Mouse (Mus musculus): ENCODE measurements at regions not wholly inside any gene's neighbourhood (a gene's known extent, or its start where the extent isn't known, plus 50 kb on each side); places are given as distances from the start of the nearest gene placed in this dataset.

DNA sequence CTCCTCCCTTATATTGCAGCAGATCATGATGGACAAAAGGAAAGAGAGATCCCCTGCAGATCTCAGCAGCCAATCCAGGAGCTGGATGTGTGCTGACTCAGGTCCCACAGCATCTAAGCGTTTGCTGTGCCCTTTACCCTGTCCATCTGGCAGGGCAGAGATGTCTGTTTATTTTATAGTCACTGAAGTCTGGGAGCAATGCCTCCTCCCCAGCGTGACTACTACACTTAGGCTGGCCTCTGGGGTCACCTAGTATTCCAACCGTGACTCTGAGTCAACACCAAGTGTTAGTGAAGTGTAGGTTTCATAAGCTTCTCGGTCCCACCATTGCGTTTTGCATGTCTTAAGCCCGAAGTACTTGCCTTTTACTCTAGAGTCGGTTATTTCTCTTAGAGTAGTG lies 155.3 kb upstream of the Gmds start:
- no peaks in the 10 kb centered on the region for H3K36me3 ChIP-seq
- H3K27me3 ChIP-seq: 0 out of 2 replicates have a peak, but pooled peaks cover 2% of the 10 kb centered on the region
- H3K4me1 ChIP-seq: peaks cover 19% of the 10 kb centered on the region
- no peak overlapping the region for H3K4me3 ChIP-seq (replicated peaks)
- WGBS: 62% methylated on average over 7 of the region's 7 CpGs
- ATAC-seq (ENCODE audit: insufficient number of reproducible peaks, low FRiP score, low TSS enrichment, low read depth): no peak
- no peak overlapping the region for H3K4me2 ChIP-seq (replicated peaks)
- H3K9me3 ChIP-seq (replicated peaks): no peaks in the 10 kb centered on the region
- no peak overlapping the region for H3K9ac ChIP-seq
- H3K27ac ChIP-seq (replicated peaks): no peak overlapping the region

DNA sequence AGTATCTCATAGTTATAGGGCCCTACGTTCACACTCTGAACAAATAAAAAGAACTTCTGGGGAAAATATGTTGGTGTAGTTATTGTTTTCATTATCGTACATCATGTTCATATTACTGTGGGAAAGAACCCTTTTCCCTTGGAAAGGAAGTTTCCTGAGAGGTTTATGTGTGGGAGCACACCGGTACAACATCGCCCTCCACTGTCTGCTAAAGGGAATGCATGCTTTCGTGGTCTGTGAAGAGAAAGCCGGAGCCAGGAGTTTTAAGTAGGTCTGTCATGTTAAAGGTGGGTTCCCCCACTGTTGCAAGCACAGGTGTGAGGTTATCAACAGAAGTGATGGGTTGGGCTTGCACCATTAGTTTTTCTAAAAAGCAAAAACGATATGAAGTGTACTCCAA lies 154.8 kb upstream of the Gmds start:
- Histone ChIP-seq H3K9me3 (replicated peaks) (no peaks in the 10 kb centered on the region), H3K9ac (no peak overlapping the region), H3K27ac (replicated peaks) (no peak overlapping the region), H3K4me3 (replicated peaks) (no peak overlapping the region), H3K36me3 (no peaks in the 10 kb centered on the region), H3K4me1 (peaks cover 19% of the 10 kb centered on the region), H3K4me2 (replicated peaks) (peak overlapping the region; percentile 36), H3K27me3 (0 out of 2 replicates have a peak, but pooled peaks cover 2% of the 10 kb centered on the region)
- no peak for ATAC-seq (ENCODE audit: insufficient number of reproducible peaks, low FRiP score, low TSS enrichment, low read depth)
- WGBS: 13% methylated on average over 7 of the region's 7 CpGs

DNA sequence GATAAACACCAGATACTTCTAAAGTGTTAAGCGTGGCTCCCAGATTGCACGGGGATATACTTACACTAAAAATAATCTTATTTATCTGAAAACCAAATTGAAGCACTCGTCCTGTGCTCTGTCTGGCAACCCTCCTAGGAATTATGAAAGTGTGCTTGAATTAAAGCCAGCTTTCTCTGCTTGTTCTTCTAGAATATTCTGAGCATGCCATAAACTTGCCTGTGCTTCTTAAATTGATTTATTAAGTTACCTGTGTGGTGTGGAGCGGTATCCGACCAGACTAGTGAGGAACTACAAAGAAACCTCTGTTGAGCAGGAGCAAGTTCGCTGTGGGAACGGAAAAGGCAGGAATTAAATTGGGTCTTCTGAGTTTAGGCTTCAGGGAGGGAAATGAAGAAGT lies 154.0 kb upstream of the Gmds start:
- no peaks in the 10 kb centered on the region for H3K9me3 ChIP-seq (replicated peaks)
- 30% methylated on average over 7 of the region's 7 CpGs for WGBS
- H3K4me3 ChIP-seq (replicated peaks): no peak overlapping the region
- H3K4me1 ChIP-seq: peaks cover 19% of the 10 kb centered on the region
- H3K27ac ChIP-seq (replicated peaks): peak overlapping the region; percentile 68
- peak overlapping the region; percentile 36 for H3K4me2 ChIP-seq (replicated peaks)
- H3K9ac ChIP-seq: no peak overlapping the region
- H3K36me3 ChIP-seq: no peaks in the 10 kb centered on the region
- H3K27me3 ChIP-seq: 0 out of 2 replicates have a peak, but pooled peaks cover 2% of the 10 kb centered on the region
- ATAC-seq (ENCODE audit: insufficient number of reproducible peaks, low FRiP score, low TSS enrichment, low read depth): no peak; the same call in 1 of the 2 replicates

GRCm38 (mm10) chr13:32481444-32482058 lies 143.0 kb upstream of the Gmds start:
- no peak overlapping the region for H3K9ac ChIP-seq
- no peak overlapping the region for H3K4me2 ChIP-seq (replicated peaks)
- peaks cover 21% of the 10 kb centered on the region for H3K4me1 ChIP-seq
- no peaks in the 10 kb centered on the region for H3K36me3 ChIP-seq
- 0 out of 2 replicates have a peak, but pooled peaks have one; percentile 45 for ATAC-seq (ENCODE audit: insufficient number of reproducible peaks, low FRiP score, low TSS enrichment, low read depth)
- no peak overlapping the region for H3K27ac ChIP-seq (replicated peaks)
- no peaks in the 10 kb centered on the region for H3K9me3 ChIP-seq (replicated peaks)
- H3K4me3 ChIP-seq (replicated peaks): no peak overlapping the region
- 55% methylated on average over 8 of the region's 8 CpGs for WGBS
- H3K27me3 ChIP-seq: no peaks in the 10 kb centered on the region

- 0 out of 2 replicates have a peak overlapping the region, but pooled peaks have one; percentile 17 for H3K27ac ChIP-seq (replicated peaks)
- no peak overlapping the region for H3K9ac ChIP-seq
- H3K27me3 ChIP-seq: no peaks in the 10 kb centered on the region
- H3K4me1 ChIP-seq: peaks cover 21% of the 10 kb centered on the region
- no peaks in the 10 kb centered on the region for H3K9me3 ChIP-seq (replicated peaks)
- 12% methylated on average over 4 of the region's 4 CpGs for WGBS
- H3K4me3 ChIP-seq (replicated peaks): no peak overlapping the region
- H3K36me3 ChIP-seq: no peaks in the 10 kb centered on the region
- no peak overlapping the region for H3K4me2 ChIP-seq (replicated peaks)
- peak; percentile 57; the same call in 1 of the 2 replicates for ATAC-seq (ENCODE audit: insufficient number of reproducible peaks, low FRiP score, low TSS enrichment, low read depth)
Observed at GRCm38 (mm10) chr13:32480029-32480428, 141.5 kb upstream of the Gmds start.

- peak; percentile 66 for ATAC-seq (ENCODE audit: insufficient number of reproducible peaks, low FRiP score, low TSS enrichment, low read depth)
- H3K4me2 ChIP-seq (replicated peaks): no peak overlapping the region
- WGBS: 42% methylated on average over 8 of the region's 8 CpGs
- no peak overlapping the region for H3K4me3 ChIP-seq (replicated peaks)
- no peaks in the 10 kb centered on the region for H3K9me3 ChIP-seq (replicated peaks)
- peaks cover 21% of the 10 kb centered on the region for H3K4me1 ChIP-seq
- H3K9ac ChIP-seq: no peak overlapping the region
- H3K36me3 ChIP-seq: no peaks in the 10 kb centered on the region
- H3K27ac ChIP-seq (replicated peaks): peak overlapping the region; percentile 49
- no peaks in the 10 kb centered on the region for H3K27me3 ChIP-seq
Observed at GRCm38 (mm10) chr13:32479118-32479818, 140.7 kb upstream of the Gmds start.

- no peaks in the 10 kb centered on the region for H3K36me3 ChIP-seq
- no peak for ATAC-seq (ENCODE audit: insufficient number of reproducible peaks, low FRiP score, low TSS enrichment, low read depth)
- no peaks in the 10 kb centered on the region for H3K9me3 ChIP-seq (replicated peaks)
- no peak overlapping the region for H3K27ac ChIP-seq (replicated peaks)
- no peak overlapping the region for H3K4me3 ChIP-seq (replicated peaks)
- peaks cover 4% of the 10 kb centered on the region; the same call in 1 of the 2 replicates for H3K4me1 ChIP-seq
- no peaks in the 10 kb centered on the region for H3K27me3 ChIP-seq
- no peak overlapping the region for H3K9ac ChIP-seq
- no peak overlapping the region for H3K4me2 ChIP-seq (replicated peaks)
- WGBS: 31% methylated on average over 5 of the region's 5 CpGs
Observed at GRCm38 (mm10) chr13:32465787-32466186, 127.2 kb upstream of the Gmds start.

- H3K4me3 ChIP-seq (replicated peaks): no peak overlapping the region
- WGBS: 91% methylated on average over 6 of the region's 6 CpGs
- H3K27me3 ChIP-seq: no peaks in the 10 kb centered on the region
- H3K4me1 ChIP-seq: peaks cover 4% of the 10 kb centered on the region; the same call in 1 of the 2 replicates
- no peak overlapping the region for H3K4me2 ChIP-seq (replicated peaks)
- no peak overlapping the region for H3K9ac ChIP-seq
- ATAC-seq (ENCODE audit: insufficient number of reproducible peaks, low FRiP score, low TSS enrichment, low read depth): no peak
- H3K36me3 ChIP-seq: no peaks in the 10 kb centered on the region
- no peak overlapping the region for H3K27ac ChIP-seq (replicated peaks)
- H3K9me3 ChIP-seq (replicated peaks): no peaks in the 10 kb centered on the region
Observed at GRCm38 (mm10) chr13:32465041-32465682, 126.6 kb upstream of the Gmds start.

DNA sequence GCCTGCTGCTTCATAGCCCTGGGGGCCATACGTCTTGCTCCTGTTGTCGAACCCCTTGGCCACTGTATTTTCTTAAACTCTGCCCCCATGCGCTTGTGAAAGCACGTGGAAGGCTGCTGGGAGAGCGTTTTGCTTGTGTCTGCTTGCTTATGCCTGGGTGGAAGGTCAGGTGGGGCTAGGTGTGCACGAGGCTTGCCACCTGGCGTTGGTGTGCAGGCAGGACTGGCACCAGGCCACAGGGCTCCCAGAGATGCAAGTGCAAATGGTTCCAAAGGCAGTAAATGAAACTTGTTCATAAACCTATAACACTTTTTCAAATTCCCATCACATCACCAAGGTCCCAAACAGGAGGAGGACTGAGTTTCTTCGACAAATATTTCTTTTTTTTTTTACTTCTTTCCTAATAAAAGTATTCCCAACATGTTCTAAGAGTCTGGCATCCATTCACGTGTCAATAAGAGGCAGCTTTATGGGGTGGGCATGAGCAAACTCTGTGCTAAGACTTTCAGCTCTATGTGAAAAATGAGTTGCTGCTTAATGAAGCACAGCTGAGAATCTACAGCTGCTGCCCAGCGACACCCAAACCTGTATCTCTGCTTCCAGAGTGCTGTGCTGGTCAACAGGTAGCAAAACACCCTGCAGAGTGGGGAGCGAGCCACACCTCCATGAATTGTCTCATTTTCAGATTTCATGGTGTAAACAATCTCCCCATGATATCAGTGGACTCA lies 116.0 kb upstream of the Gmds start:
- no peak overlapping the region for H3K27ac ChIP-seq (replicated peaks)
- WGBS: 68% methylated on average over 11 of the region's 11 CpGs
- 0 out of 2 replicates have a peak, but pooled peaks cover 6% of the 10 kb centered on the region for H3K4me1 ChIP-seq
- ATAC-seq (ENCODE audit: insufficient number of reproducible peaks, low FRiP score, low TSS enrichment, low read depth): no peak
- H3K27me3 ChIP-seq: no peaks in the 10 kb centered on the region
- H3K9me3 ChIP-seq (replicated peaks): no peaks in the 10 kb centered on the region
- no peak overlapping the region for H3K9ac ChIP-seq
- H3K4me2 ChIP-seq (replicated peaks): no peak overlapping the region
- H3K4me3 ChIP-seq (replicated peaks): no peak overlapping the region
- H3K36me3 ChIP-seq: no peaks in the 10 kb centered on the region

DNA sequence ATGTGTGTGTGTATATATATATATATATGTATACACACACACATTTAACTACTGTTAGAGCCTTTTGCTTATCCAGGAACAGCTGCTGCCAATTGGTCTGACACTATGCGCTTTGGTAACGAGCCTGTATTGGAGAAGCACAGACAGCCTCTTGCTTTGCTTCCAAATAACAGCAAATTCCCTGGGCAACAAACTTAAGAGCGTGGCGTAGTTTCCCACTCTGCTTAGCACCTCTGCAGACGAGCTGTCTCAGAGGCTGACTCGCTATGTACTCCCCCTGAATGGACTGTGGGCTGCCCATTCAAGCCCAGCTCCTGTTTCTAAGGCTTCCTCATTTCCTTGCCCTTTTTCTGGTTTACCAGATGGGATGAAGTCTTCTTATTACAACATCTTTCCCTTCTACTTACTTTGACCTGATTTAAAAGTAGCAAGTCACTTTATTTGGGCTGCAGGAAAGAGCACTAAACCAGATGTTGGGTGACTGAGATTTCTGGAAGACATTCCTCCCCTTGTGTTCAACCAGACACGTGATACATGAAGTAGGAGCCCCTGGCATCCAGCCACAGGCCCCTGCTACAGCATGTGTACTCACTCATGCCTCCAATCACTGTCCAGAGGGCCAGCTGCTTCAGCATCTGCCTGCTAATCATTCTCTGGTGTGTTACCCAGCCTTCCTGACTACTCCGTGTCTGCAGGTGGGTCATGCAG lies 111.3 kb upstream of the Gmds start:
- no peaks in the 10 kb centered on the region for H3K27me3 ChIP-seq
- H3K27ac ChIP-seq (replicated peaks): no peak overlapping the region
- no peak overlapping the region for H3K4me3 ChIP-seq (replicated peaks)
- H3K4me1 ChIP-seq: 0 out of 2 replicates have a peak, but pooled peaks cover 6% of the 10 kb centered on the region
- ATAC-seq (ENCODE audit: insufficient number of reproducible peaks, low FRiP score, low TSS enrichment, low read depth): peak; percentile 54; the same call in 1 of the 2 replicates
- H3K4me2 ChIP-seq (replicated peaks): no peak overlapping the region
- WGBS: 39% methylated on average over 8 of the region's 8 CpGs
- no peaks in the 10 kb centered on the region for H3K9me3 ChIP-seq (replicated peaks)
- no peaks in the 10 kb centered on the region for H3K36me3 ChIP-seq
- H3K9ac ChIP-seq: no peak overlapping the region
